ENCODE assay signal across 9 mouse cellular contexts in genomic region chr14:19706454-19706853, GRCm38 (mm10). TPM values are rescaled to one million over a fixed set of nuclear protein-coding genes. Genes with fewer than 3 reads are reported as not detected.
A peak's percentile ranks its signal among the peaks of the same experiment; 100 is the strongest.
DNase-seq lines count a peak whose midpoint lies in the region; ATAC-seq and TF ChIP-seq lines count a peak whose summit lies in the region.
"Had no signal": no experiment of that assay in that cellular context is flagged by ENCODE, and none has a peak within 500 bp of the region (broad histone marks: within the 10 kb centered on the region; RNA-seq: fewer than 3 reads in every experiment).

No protein-coding gene starts in this region.

- H3K4me1 ChIP-seq in embryonic facial prominence, embryonic 10.5 days, result peaks cover 25% of the 10 kb centered on the region
- peaks cover 24% of the 10 kb centered on the region for H3K4me1 ChIP-seq in heart, embryonic 10.5 days
- peaks cover 27% of the 10 kb centered on the region for H3K4me1 ChIP-seq in kidney, embryonic 16.5 days (ENCODE audit: insufficient read depth, low read length)
- peaks cover 0 to 4% of the 10 kb centered on the region in 2 experiments; a peak in 2 of 4 replicates for H3K4me1 ChIP-seq in liver, embryonic 14.5 days (replicated peaks; ENCODE audit: control insufficient read depth in 2 of 2, insufficient read depth in 2 of 2, low read length in 1 of 2)
- peaks cover 4% of the 10 kb centered on the region; the same call in 1 of the 2 replicates for H3K4me1 ChIP-seq in neural tube, embryonic 14.5 days (ENCODE audit: control insufficient read depth, insufficient read depth, low read length)

- H3K4me3 ChIP-seq in embryonic facial prominence, embryonic 10.5 days, result no peak overlapping the region
- no peak overlapping the region for H3K4me3 ChIP-seq in heart, embryonic 10.5 days
- H3K4me3 ChIP-seq in kidney, embryonic 16.5 days (ENCODE audit: low read length), result no peak overlapping the region
- H3K4me3 ChIP-seq in liver, embryonic 14.5 days (ENCODE audit: insufficient read depth in 1 of 2, low read depth in 2 of 2, low read length in 2 of 2), result no peak overlapping the region
- no peak overlapping the region for H3K4me3 ChIP-seq in neural tube, embryonic 14.5 days (ENCODE audit: low read depth, low read length)
- H3K4me3 ChIP-seq: heart, embryonic 13.5 days had no signal

- no peak overlapping the region for H3K4me2 ChIP-seq in kidney, embryonic 16.5 days (replicated peaks; ENCODE audit: low read depth, low read length)
- no peak overlapping the region for H3K4me2 ChIP-seq in liver, embryonic 14.5 days (ENCODE audit: low read depth)
- no peak overlapping the region for H3K4me2 ChIP-seq in neural tube, embryonic 14.5 days (ENCODE audit: low read depth, low read length)

- peak; percentile 93 for TF ChIP-seq CTCF in liver, embryonic 14.5 days (IDR thresholded peaks at IDR 0.05; ENCODE audit: low read depth)

- ATAC-seq in kidney, embryonic 16.5 days (ENCODE audit: low FRiP score, low TSS enrichment), result no peak
- no peak for ATAC-seq in liver, embryonic 14.5 days (ENCODE audit: insufficient read depth)
- peak; percentile 76 for ATAC-seq in neural tube, embryonic 14.5 days (ENCODE audit: low read depth)

- no peaks in the 10 kb centered on the region for H3K27me3 ChIP-seq in embryonic facial prominence, embryonic 10.5 days (replicated peaks; ENCODE audit: low read depth, poor library complexity, severe bottlenecking)
- peaks cover 5% of the 10 kb centered on the region; the same call in 1 of the 2 replicates for H3K27me3 ChIP-seq in heart, embryonic 10.5 days (ENCODE audit: insufficient read depth, poor library complexity, severe bottlenecking)
- no peaks in the 10 kb centered on the region for H3K27me3 ChIP-seq in kidney, embryonic 16.5 days (ENCODE audit: insufficient read depth, low read length)
- H3K27me3 ChIP-seq in liver, embryonic 14.5 days (ENCODE audit: control insufficient read depth, insufficient read depth, low read length), result no peaks in the 10 kb centered on the region
- H3K27me3 ChIP-seq in neural tube, embryonic 14.5 days (ENCODE audit: control insufficient read depth, insufficient read depth, low read length), result 0 out of 2 replicates have a peak, but pooled peaks cover 3% of the 10 kb centered on the region

- no peaks in the 10 kb centered on the region for H3K36me3 ChIP-seq in embryonic facial prominence, embryonic 10.5 days (replicated peaks)
- no peaks in the 10 kb centered on the region for H3K36me3 ChIP-seq in heart, embryonic 10.5 days
- H3K36me3 ChIP-seq in kidney, embryonic 16.5 days (ENCODE audit: insufficient read depth, low read length), result no peaks in the 10 kb centered on the region
- H3K36me3 ChIP-seq in liver, embryonic 14.5 days (replicated peaks; ENCODE audit: control insufficient read depth, insufficient read depth, low read depth), result no peaks in the 10 kb centered on the region
- no peaks in the 10 kb centered on the region for H3K36me3 ChIP-seq in neural tube, embryonic 14.5 days (ENCODE audit: control insufficient read depth, insufficient read depth, low read length)
- H3K36me3 ChIP-seq: heart, embryonic 13.5 days had no signal

- H3K9me3 ChIP-seq in embryonic facial prominence, embryonic 10.5 days, result no peaks in the 10 kb centered on the region
- H3K9me3 ChIP-seq in heart, embryonic 10.5 days, result no peaks in the 10 kb centered on the region
- no peaks in the 10 kb centered on the region for H3K9me3 ChIP-seq in kidney, embryonic 16.5 days (ENCODE audit: low read length)
- H3K9me3 ChIP-seq in liver, embryonic 14.5 days (ENCODE audit: control insufficient read depth, low read length), result no peaks in the 10 kb centered on the region
- no peaks in the 10 kb centered on the region for H3K9me3 ChIP-seq in neural tube, embryonic 14.5 days (ENCODE audit: control insufficient read depth, low read length)
- H3K9me3 ChIP-seq: heart, embryonic 13.5 days had no signal

- no peak overlapping the region for H3K27ac ChIP-seq in embryonic facial prominence, embryonic 10.5 days (replicated peaks)
- H3K27ac ChIP-seq in heart, embryonic 10.5 days, result no peak overlapping the region
- H3K27ac ChIP-seq in kidney, embryonic 16.5 days (ENCODE audit: low read length), result peak overlapping the region; percentile 43; the same call in 1 of the 2 replicates
- H3K27ac ChIP-seq in liver, embryonic 14.5 days, result no peak overlapping the region
- H3K27ac ChIP-seq in neural tube, embryonic 14.5 days (ENCODE audit: low read depth, low read length), result no peak overlapping the region

- peak; percentile 41 to 51 for DNase-seq in CD8-positive naive resting alpha-beta T cell, adult 2 months (ENCODE audit: low read depth in 2 of 2, low spot score in 2 of 2)
- peak; percentile 83 for DNase-seq in adrenal gland, postnatal 10 days
- peak; percentile 75 for DNase-seq in embryonic facial prominence, embryonic 10.5 days (ENCODE audit: low spot score)
- peak; percentile 77 for DNase-seq in heart, embryonic 10.5 days (ENCODE audit: low spot score)
- peak; percentile 26 to 37 (median 35) for DNase-seq in liver, embryonic 14.5 days (ENCODE audit: low read depth in 3 of 3, low spot score in 3 of 3)
- peak; percentile 16 to 26 for DNase-seq in thymus, postnatal 36 days

- no peak overlapping the region for H3K9ac ChIP-seq in kidney, embryonic 16.5 days (replicated peaks; ENCODE audit: low read length)
- no peak overlapping the region for H3K9ac ChIP-seq in liver, embryonic 14.5 days (replicated peaks)
- H3K9ac ChIP-seq in neural tube, embryonic 14.5 days (replicated peaks; ENCODE audit: low read depth, low read length), result no peak overlapping the region

- WGBS in embryonic facial prominence, embryonic 10.5 days, result 2% methylated on average over 5 of the region's 5 CpGs
- under 1% methylated on average over 5 of the region's 5 CpGs for WGBS in heart, embryonic 10.5 days
- 2% methylated on average over 5 of the region's 5 CpGs for WGBS in kidney, embryonic 16.5 days
- under 1% methylated on average over 5 of the region's 5 CpGs for WGBS in liver, embryonic 14.5 days (ENCODE audit: insufficient replicate concordance)
- WGBS in neural tube, embryonic 14.5 days, result under 1% methylated on average over 5 of the region's 5 CpGs

- no peak for TF ChIP-seq EP300 in liver, embryonic 14.5 days (IDR thresholded peaks at IDR 0.05; ENCODE audit: low read depth)

RNA-seq across cellular contexts. Expression of gene Nid2, which starts 44.6 kb away (rescaled TPM):
- 10 to 100 TPM; 59.7 to 74.5 TPM for total RNA-seq in adrenal gland, postnatal 10 days (2021)
- 57.7 and 61.8 TPM in 2 replicates for polyA plus RNA-seq in embryonic facial prominence, embryonic 10.5 days (2016; fragmentation: Nextera tagmentation; extraction: Ambion mirVana)
- polyA plus RNA-seq in heart, embryonic 10.5 days (2016; fragmentation: Nextera tagmentation; extraction: Ambion mirVana), result 169 and 250 TPM in 2 replicates
- polyA plus RNA-seq in kidney, embryonic 16.5 days (2015; fragmentation: Nextera tagmentation; extraction: Ambion mirVana), result 147 and 148 TPM in 2 replicates
- 5.0 and 6.2 TPM in 2 replicates for polyA plus RNA-seq in liver, embryonic 14.5 days (2012; rRNA removed)
- 10.6 and 11.4 TPM in 2 replicates for polyA plus RNA-seq in liver, embryonic 14.5 days (2014; fragmentation: Nextera tagmentation; extraction: Ambion mirVana)
- 6.6 and 59.7 TPM in 2 replicates for polyA plus RNA-seq in neural tube, embryonic 14.5 days (2014; fragmentation: Nextera tagmentation; extraction: Ambion mirVana)

Comparison
In these comparisons a context has a peak if more than half of its experiments do, and no peak if none do; other contexts are left out.
1. DNase-seq: peak in every context shown above with its lines; median percentile 83 in adrenal gland, postnatal 10 days; 77 in heart, embryonic 10.5 days; 75 in embryonic facial prominence, embryonic 10.5 days; 46 in CD8-positive naive resting alpha-beta T cell, adult 2 months; 35 in liver, embryonic 14.5 days; 21 in thymus, postnatal 36 days.